Mouse (Mus musculus): ENCODE results near the gene Map2k6.

Gene Map2k6

DNA sequence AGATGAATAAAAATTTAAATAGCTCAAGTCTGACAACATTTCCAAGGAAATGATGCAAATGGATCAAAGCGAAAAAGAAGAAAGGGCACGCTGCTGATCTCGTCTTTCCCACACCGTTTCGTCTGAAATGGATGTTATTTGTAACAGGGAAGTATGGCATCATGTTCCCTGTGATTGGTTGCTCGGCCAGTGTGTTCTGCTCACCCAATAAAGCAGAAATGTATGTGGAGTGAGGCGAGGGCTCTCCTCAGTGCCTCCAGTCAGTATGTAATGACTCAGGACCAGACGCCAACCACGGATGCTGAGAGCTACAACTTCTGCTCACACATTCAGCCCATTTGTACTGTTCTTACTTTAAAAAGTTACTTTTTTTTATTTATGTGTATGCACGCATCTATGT is 164.9 kb downstream of the Map2k6 start:
- no peak for DNase-seq (ENCODE audit: low spot score)

- DNase-seq (ENCODE audit: low spot score), result no peak
Measured at GRCm38 (mm10) chr11:110566307-110566706, 167.4 kb downstream of the Map2k6 start.

- peak; percentile 58 for DNase-seq (ENCODE audit: low spot score)
Measured at GRCm38 (mm10) chr11:110572548-110572947, 173.6 kb downstream of the Map2k6 start.
